Mouse (Mus musculus) gastrocnemius, postnatal 36 days (tissue): Measurements from ENCODE around the gene Mak. TPM values are rescaled to one million over a fixed set of nuclear protein-coding genes. Genes with fewer than 3 reads are reported as not detected.

ENCODE experiments used
- DNase-seq, 2 experiments: peaks; one replicate each; pipeline ENCODE4 v3.0.0; 2022
- intact Hi-C: fragments of 180-260 bp; cut with DNase I; formaldehyde crosslinking; loops from one replicate; pipeline ENCODE4 v1.15.1; 2025
- total RNA-seq, 2 experiments: library from RNA; stranded (reverse); gene quantifications; 2 replicates each; pipeline ENCODE4 v1.2.3; 2021

Gene Mak
- total RNA-seq, 2 experiments from 2014 or later: not detected

DNA sequence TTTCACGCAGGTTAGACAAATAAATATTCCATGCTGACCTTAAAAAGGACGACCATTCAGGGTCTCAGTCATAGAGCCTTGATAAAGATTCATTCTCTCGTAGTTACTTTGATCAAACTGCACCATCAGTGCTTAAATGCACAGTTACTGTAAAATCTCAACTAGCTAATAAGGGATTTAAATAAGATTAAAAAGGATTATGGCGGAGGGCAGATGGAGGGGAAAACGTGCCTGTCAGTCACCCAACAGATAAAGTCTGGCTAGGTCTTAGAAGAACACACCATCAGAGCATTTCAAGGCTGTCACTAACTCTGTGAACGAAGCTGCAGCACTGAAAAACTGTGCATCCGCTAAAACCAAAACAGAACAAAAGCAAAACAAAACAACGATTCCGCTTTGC lies 1.6 kb downstream of the Mak start:
- no peak for DNase-seq
- intact Hi-C loops: no loop called here

DNA sequence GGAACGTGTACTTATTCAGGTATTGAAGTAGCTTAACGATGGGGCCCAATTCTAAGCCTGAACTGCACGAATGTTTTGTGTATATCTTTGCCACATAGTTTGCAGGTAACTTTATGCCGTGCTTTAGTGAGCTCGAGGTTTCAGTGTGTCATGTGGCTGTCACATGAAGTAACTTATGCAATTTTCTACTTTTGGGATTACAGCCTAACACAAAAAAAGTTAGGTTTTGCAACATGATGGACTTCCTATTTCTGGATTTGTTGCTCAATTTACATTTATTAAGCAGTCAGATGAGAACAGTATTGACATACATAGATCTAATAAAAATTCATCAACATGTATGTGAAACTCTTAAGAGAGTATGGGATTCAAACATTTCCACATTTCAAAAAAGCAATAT lies 5.7 kb downstream of the Mak start:
- DNase-seq: no peak
- intact Hi-C loops: no loop called here

DNA sequence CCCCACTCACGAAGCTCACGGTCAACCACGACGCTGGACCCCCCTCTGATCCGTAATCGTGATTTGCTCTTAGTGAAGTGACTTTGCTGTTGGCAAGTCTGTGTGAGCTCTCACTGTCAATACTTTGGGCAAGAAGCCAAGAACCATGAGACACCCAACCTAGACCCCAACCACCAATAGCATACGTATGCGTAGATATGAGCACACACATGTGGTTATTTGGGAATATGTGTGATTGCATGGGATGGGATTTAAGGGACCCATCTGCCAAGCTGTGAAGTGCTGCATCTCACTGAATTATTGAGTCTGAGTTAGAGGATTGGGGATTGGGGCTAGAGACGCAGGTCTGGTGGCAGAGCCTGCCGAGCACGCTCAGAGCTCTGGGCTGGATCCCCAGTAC lies 7.9 kb downstream of the Mak start:
- intact Hi-C loops: no loop called here
- no peak for DNase-seq

- intact Hi-C loops: no loop called here
- no peak for DNase-seq
Measured at GRCm38 (mm10) chr13:41067618-41068017, 11.9 kb downstream of the Mak start.

- intact Hi-C loops: no loop called here
- no peak for DNase-seq
Measured at GRCm38 (mm10) chr13:41051965-41052364, 27.5 kb downstream of the Mak start.

- intact Hi-C loops: no loop called here
Measured at GRCm38 (mm10) chr13:41047280-41047679, 32.2 kb downstream of the Mak start.

DNA sequence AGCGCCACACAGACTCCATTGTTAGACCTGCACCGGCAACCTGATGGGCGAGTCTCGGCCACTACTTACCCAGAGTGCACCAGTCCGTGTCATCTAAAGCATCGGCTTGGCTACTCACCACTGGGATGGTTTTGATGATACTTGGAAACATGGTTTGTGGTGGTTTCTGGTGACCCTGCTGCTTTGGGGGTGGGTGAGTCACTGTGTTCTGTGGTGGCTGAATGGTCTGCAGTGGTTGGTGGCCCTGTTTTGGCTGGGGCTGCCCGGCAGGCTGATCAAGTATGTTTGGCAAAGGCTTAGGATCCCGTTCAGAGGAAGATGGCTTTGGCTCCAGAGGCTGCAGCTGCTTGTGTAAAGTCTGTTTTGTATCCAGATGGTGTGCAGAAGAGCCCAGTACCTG lies 33.6 kb downstream of the Mak start:
- intact Hi-C loops: no loop called here
- no peak for DNase-seq

More at GRCm38 (mm10) chr13:41047280-41047679, 32.2 kb downstream of the Mak start:
- DNase-seq: no peak

DNA sequence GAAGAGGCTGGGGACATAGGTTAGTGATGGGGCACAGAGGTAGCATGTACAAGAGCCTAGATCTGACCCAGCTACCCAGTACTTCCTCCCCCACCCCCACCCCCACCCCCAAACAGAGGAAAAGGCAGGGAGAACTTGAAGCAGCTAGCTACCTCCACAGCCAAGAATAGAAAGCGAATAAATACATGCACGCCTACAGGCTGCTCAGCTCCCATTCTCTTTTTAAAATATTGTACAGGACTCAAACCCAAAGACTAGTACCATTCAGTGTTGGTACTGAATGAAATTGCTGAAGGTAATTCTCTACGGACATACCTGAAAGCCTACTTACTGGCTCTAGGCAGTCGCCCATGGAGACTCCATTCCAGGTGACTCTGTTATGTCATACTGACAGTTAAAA lies 37.0 kb downstream of the Mak start:
- DNase-seq: no peak
- intact Hi-C loops: no loop called here

GRCm38 (mm10) chr13:41030098-41030497 lies 49.4 kb downstream of the Mak start:
- intact Hi-C loops: no loop called here
- no peak for DNase-seq

DNA sequence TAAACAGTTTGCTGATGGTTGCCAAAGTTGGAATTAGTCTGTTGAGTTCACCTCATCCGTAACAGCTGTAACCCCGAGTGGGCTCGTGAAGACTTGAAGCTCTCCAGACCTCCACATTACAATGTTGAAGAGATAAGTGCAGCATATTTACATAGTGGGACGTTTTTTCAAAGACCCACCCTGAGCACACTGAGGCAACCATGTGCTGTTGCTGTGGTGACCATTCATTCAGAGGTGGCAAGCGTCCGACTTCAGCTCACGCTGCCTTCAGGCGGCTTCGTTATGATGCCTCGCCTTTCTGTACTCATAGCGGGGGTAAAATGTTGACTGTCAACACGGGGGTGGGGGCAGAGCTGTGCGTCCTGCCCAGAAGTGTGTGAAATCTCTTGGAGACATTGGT lies 57.4 kb downstream of the Mak start:
- no peak for DNase-seq
- intact Hi-C loops: no loop called here

- intact Hi-C loops: no loop called here
- DNase-seq: no peak
Measured at GRCm38 (mm10) chr13:41021607-41022006, 57.9 kb downstream of the Mak start.

GRCm38 (mm10) chr13:41020494-41020893 lies 59.0 kb downstream of the Mak start:
- intact Hi-C loops: no loop called here
- no peak for DNase-seq

DNA sequence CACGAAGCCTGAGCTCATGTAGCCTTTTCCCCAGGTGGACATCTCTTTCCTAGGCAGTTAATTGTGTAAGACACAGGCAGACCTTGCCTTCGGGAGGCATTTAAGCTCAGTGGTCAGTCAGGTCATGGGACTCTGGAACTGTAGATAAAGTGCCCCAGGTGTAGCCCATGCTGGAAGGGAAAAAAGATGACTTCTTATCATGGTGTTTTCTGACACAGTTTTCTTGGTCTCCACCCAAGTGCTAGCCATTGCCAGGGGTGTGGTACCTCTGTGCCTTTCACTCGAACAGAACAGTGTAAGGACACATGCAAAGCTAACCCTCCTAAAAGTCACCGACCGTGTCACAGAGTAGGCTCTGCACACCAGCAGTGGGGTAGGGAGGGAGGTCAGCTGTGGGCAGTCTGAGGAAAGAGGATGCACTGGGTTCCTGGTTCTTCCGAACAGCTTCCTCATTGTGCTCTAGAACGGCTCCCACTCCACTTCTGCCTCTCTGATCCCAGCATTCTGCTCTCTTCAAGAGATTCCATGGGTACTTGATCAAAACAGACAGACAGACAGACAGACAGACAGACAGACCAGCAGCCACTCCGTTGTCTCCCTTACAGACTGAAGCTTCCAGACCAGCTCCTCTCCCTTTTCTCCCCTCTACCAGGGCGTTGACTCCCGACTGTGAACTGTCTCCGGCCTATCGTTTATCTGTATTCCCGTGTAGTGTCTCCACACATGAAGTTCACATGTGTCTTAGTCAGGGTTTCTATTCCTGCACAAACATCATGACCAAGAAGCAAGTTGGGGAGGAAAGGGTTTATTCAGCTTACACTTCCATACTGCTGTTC lies 60.5 kb downstream of the Mak start:
- intact Hi-C loops: loop anchor here (1.0 to 10.0 kb wide), 2 partner anchors 18 to 226 kb away; partner anchors contain the start of genes Pak1ip1 and Smim13
- no peak for DNase-seq

GRCm38 (mm10) chr13:41018236-41018635 lies 61.3 kb downstream of the Mak start:
- no peak for DNase-seq
- intact Hi-C loops: loop anchor here (10.0 kb wide), 1 partner anchor 227 kb away; the partner anchor contains the start of gene Smim13

GRCm38 (mm10) chr13:41017832-41018231 lies 61.7 kb downstream of the Mak start:
- DNase-seq: no peak
- intact Hi-C loops: loop anchor here (10.0 kb wide), 1 partner anchor 227 kb away; the partner anchor contains the start of gene Smim13

- intact Hi-C loops: loop anchor here (10.0 kb wide), 1 partner anchor 228 kb away; the partner anchor contains the start of gene Smim13
- no peak for DNase-seq
Measured at GRCm38 (mm10) chr13:41016797-41017405, 62.6 kb downstream of the Mak start.

- intact Hi-C loops: loop anchor here (10.0 kb wide), 1 partner anchor 229 kb away; the partner anchor contains the start of gene Smim13
- peak; percentile 89 to 93 for DNase-seq
Measured at GRCm38 (mm10) chr13:41015829-41016634, 63.5 kb downstream of the Mak start, which contains the start of gene Tmem14c. Gene Tmem14c, plus strand, starts transcription at chr13:41016292.

GRCm38 (mm10) chr13:41008946-41009345 lies 70.6 kb downstream of the Mak start:
- intact Hi-C loops: no loop called here
- no peak for DNase-seq

- DNase-seq: no peak
- intact Hi-C loops: no loop called here
Measured at GRCm38 (mm10) chr13:41008271-41008670, 71.2 kb downstream of the Mak start.

DNA sequence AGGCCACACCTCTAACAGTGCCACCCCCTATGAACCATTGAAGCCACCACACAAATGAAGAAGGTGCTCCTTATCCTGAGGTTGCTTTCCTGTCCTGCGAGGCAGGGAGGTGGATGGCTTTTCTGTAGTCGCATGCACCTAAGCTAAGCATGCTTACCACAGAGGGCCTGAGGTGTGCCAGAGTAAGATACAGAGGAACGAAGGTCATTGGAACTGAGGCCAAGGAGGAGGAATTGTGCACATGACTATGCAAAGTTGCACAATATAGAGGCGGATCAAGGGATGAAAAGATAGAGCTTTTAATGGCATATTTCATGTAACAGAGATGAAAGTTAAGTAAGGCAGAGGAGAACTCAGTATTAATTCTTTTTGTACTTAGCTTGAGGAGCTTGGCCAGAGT lies 73.3 kb downstream of the Mak start:
- intact Hi-C loops: no loop called here
- no peak for DNase-seq

DNA sequence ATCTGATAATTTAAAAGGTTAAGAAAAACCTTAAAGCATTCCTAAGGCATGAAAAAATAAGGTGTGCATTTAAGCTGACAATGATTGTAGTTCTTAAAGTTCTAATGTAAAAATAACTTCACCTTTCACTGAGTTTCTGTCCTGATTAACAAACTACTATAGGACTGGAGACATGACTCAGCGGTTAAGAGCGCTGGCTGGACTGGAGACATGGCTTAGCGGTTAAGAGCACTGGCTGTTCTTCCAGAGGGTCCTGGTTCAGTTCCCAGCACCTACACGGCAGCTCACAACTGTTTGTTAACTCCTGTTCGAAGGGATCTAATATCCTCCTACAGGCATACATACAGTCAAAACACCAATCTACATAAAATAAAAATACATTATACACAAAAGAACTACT lies 77.5 kb downstream of the Mak start:
- DNase-seq: no peak
- intact Hi-C loops: no loop called here
